Comparison of ENCODE assay signal across 13 mouse cellular contexts in the genomic region with DNA sequence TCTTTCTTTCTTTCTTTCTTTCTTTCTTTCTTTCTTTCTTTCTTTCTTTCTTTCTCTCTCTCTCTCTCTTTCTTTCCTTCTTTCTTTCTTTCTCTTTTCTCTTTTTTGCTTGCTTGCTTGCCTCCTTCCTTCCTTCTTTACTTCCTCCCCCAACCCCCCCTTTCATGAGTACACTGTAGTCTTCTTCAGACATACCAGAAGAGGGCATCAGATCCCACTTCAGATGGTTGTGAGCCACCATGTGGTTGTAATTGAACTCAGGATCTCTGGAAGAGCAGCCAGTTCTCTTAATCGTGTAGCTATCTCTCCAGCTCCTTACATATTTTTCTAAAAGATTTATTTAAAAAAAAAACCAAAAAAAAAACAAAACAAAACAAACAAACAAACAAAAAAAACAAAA. TPM values are rescaled to one million over a fixed set of nuclear protein-coding genes. Genes with fewer than 3 reads are reported as not detected.
"Had no signal": no experiment of that assay in that cellular context is flagged by ENCODE, and none has a peak within 500 bp of the region (broad histone marks: within the 10 kb centered on the region; RNA-seq: fewer than 3 reads in every experiment).

No protein-coding gene starts in this region.

RNA-seq across cellular contexts. Expression of gene Abcb5, which starts 42.3 kb away (rescaled TPM):
- polyA plus RNA-seq: kidney, adult 2 months; kidney, embryonic 14.5 days; limb, embryonic 12.5 days; limb, embryonic 15.5 days; liver, embryonic 11.5 days; liver, embryonic 14.5 days; lung, embryonic 15.5 days; midbrain, embryonic 11.5 days; midbrain, embryonic 14.5 days; neural tube, embryonic 12.5 days; neural tube, embryonic 15.5 days; stomach, embryonic 15.5 days; urinary bladder, adult 2 months had no signal
